14 mouse cellular contexts compared by ENCODE assay signal in genomic region chrX:99241684-99242118, GRCm38 (mm10).
A peak's percentile ranks its signal among the peaks of the same experiment; 100 is the strongest.
DNase-seq lines count a peak whose midpoint lies in the region; ATAC-seq and TF ChIP-seq lines count a peak whose summit lies in the region.
"Had no signal": no experiment of that assay in that cellular context is flagged by ENCODE, and none has a peak within 500 bp of the region (broad histone marks: within the 10 kb centered on the region; RNA-seq: fewer than 3 reads in every experiment).

No protein-coding gene starts in this region.

- no peaks in the 10 kb centered on the region for H3K36me3 ChIP-seq in embryonic facial prominence, embryonic 13.5 days
- H3K36me3 ChIP-seq in embryonic facial prominence, embryonic 10.5 days (replicated peaks) = no peaks in the 10 kb centered on the region
- no peaks in the 10 kb centered on the region for H3K36me3 ChIP-seq in liver, adult 2 months (ENCODE audit: control insufficient read depth, insufficient read depth, low read length)
- no peaks in the 10 kb centered on the region for H3K36me3 ChIP-seq in liver, postnatal 0 days (replicated peaks; ENCODE audit: insufficient read depth, low read length)
- H3K36me3 ChIP-seq in myocyte (ENCODE audit: control insufficient read depth, insufficient read depth) = no peaks in the 10 kb centered on the region
- H3K36me3 ChIP-seq in hindbrain, embryonic 16.5 days (ENCODE audit: control insufficient read depth, insufficient read depth, low read length) = no peaks in the 10 kb centered on the region
- H3K36me3 ChIP-seq: limb, embryonic 12.5 days had no signal

- no peaks in the 10 kb centered on the region for H3K9me3 ChIP-seq in embryonic facial prominence, embryonic 13.5 days
- H3K9me3 ChIP-seq in embryonic facial prominence, embryonic 10.5 days = no peaks in the 10 kb centered on the region
- no peaks in the 10 kb centered on the region for H3K9me3 ChIP-seq in liver, postnatal 0 days (ENCODE audit: low read length)
- no peaks in the 10 kb centered on the region for H3K9me3 ChIP-seq in hindbrain, embryonic 16.5 days (ENCODE audit: control insufficient read depth, low read length)
- H3K9me3 ChIP-seq: limb, embryonic 12.5 days had no signal

- 0 out of 2 replicates have a peak, but pooled peaks have one; percentile 43 for ATAC-seq in embryonic facial prominence, embryonic 13.5 days (ENCODE audit: insufficient number of reproducible peaks, insufficient read depth, low FRiP score, low TSS enrichment, low read depth)
- no peak for ATAC-seq in liver, postnatal 0 days
- ATAC-seq in hindbrain, embryonic 16.5 days = no peak
- ATAC-seq: Patski had no signal

- H3K27me3 ChIP-seq in embryonic facial prominence, embryonic 13.5 days = peaks cover 53% of the 10 kb centered on the region
- H3K27me3 ChIP-seq in embryonic facial prominence, embryonic 10.5 days (replicated peaks; ENCODE audit: low read depth, poor library complexity, severe bottlenecking) = peaks cover 98% of the 10 kb centered on the region
- no peaks in the 10 kb centered on the region for H3K27me3 ChIP-seq in liver, adult 2 months (ENCODE audit: control insufficient read depth, insufficient read depth, low read length)
- peaks cover 3% of the 10 kb centered on the region; the same call in 1 of the 2 replicates for H3K27me3 ChIP-seq in liver, postnatal 0 days (ENCODE audit: insufficient read depth, low read length)
- no peaks in the 10 kb centered on the region for H3K27me3 ChIP-seq in myocyte (ENCODE audit: control insufficient read depth, insufficient read depth, insufficient read length)
- H3K27me3 ChIP-seq in hindbrain, embryonic 16.5 days (replicated peaks; ENCODE audit: control insufficient read depth, insufficient read depth, low read length) = peaks cover 2% of the 10 kb centered on the region

- H3K4me3 ChIP-seq in embryonic facial prominence, embryonic 13.5 days = no peak overlapping the region
- H3K4me3 ChIP-seq in embryonic facial prominence, embryonic 10.5 days = no peak overlapping the region
- H3K4me3 ChIP-seq in liver, adult 2 months (ENCODE audit: insufficient read depth, low read depth, low read length) = no peak overlapping the region
- H3K4me3 ChIP-seq in liver, postnatal 0 days (ENCODE audit: low read depth, low read length) = no peak overlapping the region
- no peak overlapping the region for H3K4me3 ChIP-seq in myocyte
- H3K4me3 ChIP-seq in hindbrain, embryonic 16.5 days (ENCODE audit: low read length) = no peak overlapping the region
- H3K4me3 ChIP-seq: limb, embryonic 12.5 days had no signal

- no peak overlapping the region for H3K27ac ChIP-seq in embryonic facial prominence, embryonic 13.5 days
- H3K27ac ChIP-seq in embryonic facial prominence, embryonic 10.5 days (replicated peaks) = no peak overlapping the region
- 0 out of 2 replicates have a peak overlapping the region, but pooled peaks have one; percentile 24 for H3K27ac ChIP-seq in liver, adult 2 months (replicated peaks; ENCODE audit: insufficient read depth, low read depth, low read length)
- no peak overlapping the region for H3K27ac ChIP-seq in liver, postnatal 0 days (ENCODE audit: low read depth)
- H3K27ac ChIP-seq in hindbrain, embryonic 16.5 days (ENCODE audit: low read depth, low read length) = no peak overlapping the region
- H3K27ac ChIP-seq: hindbrain, embryonic 14.5 days; limb, embryonic 12.5 days had no signal

- 0 out of 2 replicates have a peak, but pooled peaks cover 3% of the 10 kb centered on the region for H3K4me1 ChIP-seq in embryonic facial prominence, embryonic 13.5 days
- peaks cover 9% of the 10 kb centered on the region for H3K4me1 ChIP-seq in embryonic facial prominence, embryonic 10.5 days
- no peaks in the 10 kb centered on the region for H3K4me1 ChIP-seq in liver, adult 2 months (ENCODE audit: control insufficient read depth, insufficient read depth, low read length)
- no peaks in the 10 kb centered on the region for H3K4me1 ChIP-seq in liver, postnatal 0 days (ENCODE audit: insufficient read depth)
- H3K4me1 ChIP-seq in hindbrain, embryonic 16.5 days (ENCODE audit: control insufficient read depth, insufficient read depth, low read depth, low read length) = no peaks in the 10 kb centered on the region

- DNase-seq in embryonic facial prominence, embryonic 10.5 days (ENCODE audit: low spot score) = no peak
- no peak for DNase-seq in liver, adult 2 months (ENCODE audit: extremely low read depth, low read depth, low spot score)
- no peak for DNase-seq in liver, postnatal 0 days
- DNase-seq in kidney, postnatal 10 days = peak; percentile 45
- no peak for DNase-seq in spleen, postnatal 36 days (ENCODE audit: low spot score in 2 of 2)
- DNase-seq: adrenal gland, postnatal 14 days; cerebellum, adult 9-10 months; layer of hippocampus, adult 9-11 months had no signal

- no peak for TF ChIP-seq CTCF in liver, adult 2 months (IDR thresholded peaks at IDR 0.05; ENCODE audit: low read depth, low read length)
- TF ChIP-seq CTCF in liver, postnatal 0 days (IDR thresholded peaks at IDR 0.05; ENCODE audit: low read depth) = no peak

- H3K79me2 ChIP-seq in liver, adult 2 months (ENCODE audit: control insufficient read depth, insufficient read depth, low read length) = no peaks in the 10 kb centered on the region
- no peaks in the 10 kb centered on the region for H3K79me2 ChIP-seq in myocyte (ENCODE audit: control insufficient read depth, insufficient read depth)

- no peak for TF ChIP-seq EP300 in liver, postnatal 0 days (IDR thresholded peaks at IDR 0.05; ENCODE audit: low read depth)

- TF ChIP-seq POLR2A in liver, adult 2 months (IDR thresholded peaks at IDR 0.05; ENCODE audit: extremely low read depth, insufficient read depth, low read length) = no peak
- TF ChIP-seq POLR2A in myocyte (IDR thresholded peaks at IDR 0.05; ENCODE audit: insufficient read length, low read depth) = no peak

- H3K4me2 ChIP-seq in embryonic facial prominence, embryonic 13.5 days = no peak overlapping the region
- no peak overlapping the region for H3K4me2 ChIP-seq in liver, postnatal 0 days (ENCODE audit: low read depth, low read length)
- H3K4me2 ChIP-seq in myocyte (ENCODE audit: low read depth) = peak overlapping the region; percentile 36
- H3K4me2 ChIP-seq in hindbrain, embryonic 16.5 days (ENCODE audit: low read length) = no peak overlapping the region
- H3K4me2 ChIP-seq: hindbrain, embryonic 14.5 days; limb, embryonic 12.5 days had no signal

- WGBS in embryonic facial prominence, embryonic 13.5 days = 25% methylated on average over 5 of the region's 5 CpGs
- WGBS in embryonic facial prominence, embryonic 10.5 days = 48% methylated on average over 5 of the region's 5 CpGs
- WGBS in liver, adult 2 months = 47% methylated on average over 5 of the region's 5 CpGs
- 36% methylated on average over 4 of the region's 5 CpGs for WGBS in liver, postnatal 0 days (ENCODE audit: insufficient replicate concordance)
- WGBS in hindbrain, embryonic 16.5 days = 60% methylated on average over 5 of the region's 5 CpGs

- H3ac ChIP-seq in myocyte (ENCODE audit: control insufficient read depth, insufficient read length) = no peak overlapping the region

- no peak overlapping the region for H3K9ac ChIP-seq in embryonic facial prominence, embryonic 13.5 days
- H3K9ac ChIP-seq in liver, adult 2 months (ENCODE audit: low read depth, low read length) = no peak overlapping the region
- no peak overlapping the region for H3K9ac ChIP-seq in liver, postnatal 0 days (replicated peaks)
- no peak overlapping the region for H3K9ac ChIP-seq in hindbrain, embryonic 16.5 days (ENCODE audit: low read depth, low read length)
- H3K9ac ChIP-seq: hindbrain, embryonic 14.5 days; limb, embryonic 12.5 days had no signal

TF ChIP-seq in myocyte, 11 proteins besides CTCF, POLR2A, EP300 and RAD21:
- TF ChIP-seq REST (IDR thresholded peaks at IDR 0.05; ENCODE audit: insufficient read depth, insufficient read length) (no peak), CEBPB (IDR thresholded peaks at IDR 0.05; ENCODE audit: insufficient read depth, poor library complexity, severe bottlenecking) (no peak), POLR2AphosphoS2 (IDR thresholded peaks at IDR 0.05; ENCODE audit: insufficient read length, low read depth) (no peak), MYOG (IDR thresholded peaks at IDR 0.05; ENCODE audit: control insufficient read depth in 1 of 3, insufficient read depth in 1 of 3, insufficient read length in 2 of 3, low read depth in 2 of 3) (peak in 1 of 3 experiments; percentile 46), TCF3 (IDR thresholded peaks at IDR 0.05; ENCODE audit: insufficient read length, low read depth) (no peak), TCF12 (IDR thresholded peaks at IDR 0.05; ENCODE audit: insufficient read depth, poor library complexity, severe bottlenecking) (no peak), USF1 (IDR thresholded peaks at IDR 0.05; ENCODE audit: low read depth) (no peak), MYOD1 (IDR thresholded peaks at IDR 0.05; ENCODE audit: control insufficient read depth in 1 of 3, insufficient read length in 2 of 3, low read depth in 2 of 3) (peak in 1 of 3 experiments; percentile 63), E2F4 (IDR thresholded peaks at IDR 0.05; ENCODE audit: insufficient read depth) (no peak), SRF (IDR thresholded peaks at IDR 0.05; ENCODE audit: control insufficient read depth, insufficient read length, low read depth) (no peak), MAX (IDR thresholded peaks at IDR 0.05; ENCODE audit: low read depth) (no peak)
TF ChIP-seq in myocyte: peak in this region for 2.
